In genomic region chr13:56593961-56594391, GRCm38 (mm10) we compare ENCODE assay signal across 10 mouse cellular contexts. TPM values are rescaled to one million over a fixed set of nuclear protein-coding genes. Genes with fewer than 3 reads are reported as not detected.
DNase-seq lines count a peak whose midpoint lies in the region; ATAC-seq and TF ChIP-seq lines count a peak whose summit lies in the region.
"Had no signal": no experiment of that assay in that cellular context is flagged by ENCODE, and none has a peak within 500 bp of the region (broad histone marks: within the 10 kb centered on the region; RNA-seq: fewer than 3 reads in every experiment).

No protein-coding gene starts in this region.

- H3K27ac ChIP-seq in hindbrain, embryonic 16.5 days (ENCODE audit: low read depth, low read length): no peak overlapping the region
- H3K27ac ChIP-seq in hindbrain, embryonic 11.5 days (ENCODE audit: low read depth, low read length): no peak overlapping the region
- peak overlapping the region; percentile 75 for H3K27ac ChIP-seq in heart, embryonic 15.5 days
- H3K27ac ChIP-seq in stomach, embryonic 15.5 days: peak overlapping the region; percentile 57
- H3K27ac ChIP-seq in thymus, adult 2 months (ENCODE audit: control insufficient read depth, insufficient read depth, low read length): no peak overlapping the region
- H3K27ac ChIP-seq: forebrain, embryonic 13.5 days; kidney, postnatal 0 days had no signal

- H3K4me3 ChIP-seq in hindbrain, embryonic 16.5 days (ENCODE audit: low read length): no peak overlapping the region
- no peak overlapping the region for H3K4me3 ChIP-seq in hindbrain, embryonic 11.5 days (ENCODE audit: low read depth, low read length)
- H3K4me3 ChIP-seq in heart, embryonic 15.5 days: no peak overlapping the region
- H3K4me3 ChIP-seq in stomach, embryonic 15.5 days (replicated peaks): no peak overlapping the region
- no peak overlapping the region for H3K4me3 ChIP-seq in thymus, adult 2 months (ENCODE audit: control insufficient read depth, insufficient read depth, low read length)
- H3K4me3 ChIP-seq: forebrain, embryonic 13.5 days had no signal

- H3K9me3 ChIP-seq in hindbrain, embryonic 16.5 days (ENCODE audit: control insufficient read depth, low read length): no peaks in the 10 kb centered on the region
- no peaks in the 10 kb centered on the region for H3K9me3 ChIP-seq in hindbrain, embryonic 11.5 days (ENCODE audit: control insufficient read depth, low read length)
- no peaks in the 10 kb centered on the region for H3K9me3 ChIP-seq in heart, embryonic 15.5 days (replicated peaks)
- no peaks in the 10 kb centered on the region for H3K9me3 ChIP-seq in stomach, embryonic 15.5 days
- H3K9me3 ChIP-seq: forebrain, embryonic 13.5 days had no signal

- H3K27me3 ChIP-seq in hindbrain, embryonic 16.5 days (replicated peaks; ENCODE audit: control insufficient read depth, insufficient read depth, low read length): no peaks in the 10 kb centered on the region
- no peaks in the 10 kb centered on the region for H3K27me3 ChIP-seq in hindbrain, embryonic 11.5 days (ENCODE audit: control insufficient read depth, insufficient read depth, low read length)
- H3K27me3 ChIP-seq in heart, embryonic 15.5 days: no peaks in the 10 kb centered on the region
- H3K27me3 ChIP-seq in stomach, embryonic 15.5 days (replicated peaks): no peaks in the 10 kb centered on the region
- no peaks in the 10 kb centered on the region for H3K27me3 ChIP-seq in thymus, adult 2 months (ENCODE audit: control insufficient read depth, insufficient read depth, low read length)
- H3K27me3 ChIP-seq: forebrain, embryonic 13.5 days had no signal

- TF ChIP-seq POLR2A in thymus, adult 2 months (IDR thresholded peaks at IDR 0.05; ENCODE audit: control insufficient read depth, extremely low read depth, insufficient read depth, low read length, poor library complexity): no peak

- no peak overlapping the region for H3K9ac ChIP-seq in hindbrain, embryonic 16.5 days (ENCODE audit: low read depth, low read length)
- no peak overlapping the region for H3K9ac ChIP-seq in hindbrain, embryonic 11.5 days (ENCODE audit: low read depth, low read length)
- no peak overlapping the region for H3K9ac ChIP-seq in heart, embryonic 15.5 days
- H3K9ac ChIP-seq in stomach, embryonic 15.5 days: no peak overlapping the region
- H3K9ac ChIP-seq: forebrain, embryonic 13.5 days had no signal

- 67% methylated on average over 7 of the region's 7 CpGs for WGBS in hindbrain, embryonic 16.5 days
- 83% methylated on average over 7 of the region's 7 CpGs for WGBS in hindbrain, embryonic 11.5 days
- 23% methylated on average over 7 of the region's 7 CpGs for WGBS in heart, embryonic 15.5 days
- 42% methylated on average over 7 of the region's 7 CpGs for WGBS in stomach, embryonic 15.5 days
- 95% methylated on average over 7 of the region's 7 CpGs for WGBS in thymus, adult 2 months

- ATAC-seq in hindbrain, embryonic 16.5 days: 0 out of 2 replicates have a peak, but pooled peaks have one; percentile 41
- ATAC-seq in hindbrain, embryonic 11.5 days (ENCODE audit: low FRiP score): no peak
- ATAC-seq in heart, embryonic 15.5 days (replicated peaks; ENCODE audit: insufficient number of reproducible peaks, insufficient read depth, low FRiP score, low read depth): peak; percentile 76
- peak; percentile 19; the same call in 1 of the 2 replicates for ATAC-seq in stomach, embryonic 15.5 days (ENCODE audit: insufficient read depth, low FRiP score, low read depth)
- ATAC-seq: forebrain, embryonic 13.5 days had no signal

- no peak for TF ChIP-seq CTCF in thymus, adult 2 months (IDR thresholded peaks at IDR 0.05; ENCODE audit: borderline replicate concordance, control insufficient read depth, extremely low read depth, insufficient read depth, low read length, poor library complexity)

- H3K4me1 ChIP-seq in hindbrain, embryonic 16.5 days (ENCODE audit: control insufficient read depth, insufficient read depth, low read depth, low read length): peaks cover 6% of the 10 kb centered on the region
- no peaks in the 10 kb centered on the region for H3K4me1 ChIP-seq in hindbrain, embryonic 11.5 days (replicated peaks; ENCODE audit: control insufficient read depth, insufficient read depth, low read length)
- peaks cover 84% of the 10 kb centered on the region for H3K4me1 ChIP-seq in heart, embryonic 15.5 days (replicated peaks)
- peaks cover 54% of the 10 kb centered on the region for H3K4me1 ChIP-seq in stomach, embryonic 15.5 days
- H3K4me1 ChIP-seq in thymus, adult 2 months (replicated peaks; ENCODE audit: control insufficient read depth, insufficient read depth, low read length): no peaks in the 10 kb centered on the region

- DNase-seq in hindbrain, embryonic 11.5 days (ENCODE audit: low spot score): no peak
- DNase-seq in right cerebral cortex, adult 2 months (ENCODE audit: low spot score in 2 of 2): peak; percentile 32 to 48
- DNase-seq in right cerebral cortex, postnatal 25 days: no peak
- DNase-seq in thymus, adult 2 months: no peak
- DNase-seq in thymus, postnatal 4 days: no peak

- no peak overlapping the region for H3K4me2 ChIP-seq in hindbrain, embryonic 16.5 days (ENCODE audit: low read length)
- no peak overlapping the region for H3K4me2 ChIP-seq in hindbrain, embryonic 11.5 days (replicated peaks; ENCODE audit: low read depth, low read length)
- peak overlapping the region; percentile 22; the same call in 1 of the 2 replicates for H3K4me2 ChIP-seq in heart, embryonic 15.5 days
- H3K4me2 ChIP-seq in stomach, embryonic 15.5 days: no peak overlapping the region
- H3K4me2 ChIP-seq: forebrain, embryonic 13.5 days had no signal

- H3K36me3 ChIP-seq in hindbrain, embryonic 16.5 days (ENCODE audit: control insufficient read depth, insufficient read depth, low read length): no peaks in the 10 kb centered on the region
- H3K36me3 ChIP-seq in hindbrain, embryonic 11.5 days (ENCODE audit: control insufficient read depth, insufficient read depth, low read length): no peaks in the 10 kb centered on the region
- H3K36me3 ChIP-seq in heart, embryonic 15.5 days: no peaks in the 10 kb centered on the region
- H3K36me3 ChIP-seq in stomach, embryonic 15.5 days: no peaks in the 10 kb centered on the region
- H3K36me3 ChIP-seq in thymus, adult 2 months (ENCODE audit: control insufficient read depth, insufficient read depth, low read length): no peaks in the 10 kb centered on the region

RNA-seq across cellular contexts. Expression of gene Tgfbi, which starts 15.3 kb away (rescaled TPM):
- 6.3 and 7.9 TPM in 2 replicates for polyA plus RNA-seq in hindbrain, embryonic 16.5 days (2015; fragmentation: Nextera tagmentation; extraction: Ambion mirVana)
- 40.0 and 48.4 TPM in 2 replicates for polyA plus RNA-seq in hindbrain, embryonic 11.5 days (2014; fragmentation: Nextera tagmentation; extraction: Ambion mirVana)
- polyA plus RNA-seq in heart, embryonic 15.5 days (2015; fragmentation: Nextera tagmentation; extraction: Ambion mirVana): 36.9 and 49.0 TPM in 2 replicates
- 158 and 165 TPM in 2 replicates for polyA plus RNA-seq in stomach, embryonic 15.5 days (2015; fragmentation: Nextera tagmentation; extraction: Ambion mirVana)
- 32.1 and 33.8 TPM in 2 replicates for polyA plus RNA-seq in thymus, adult 2 months (2012; rRNA removed)

RNA-seq across cellular contexts. Expression of gene Lect2, which starts 45.7 kb away (rescaled TPM):
- polyA plus RNA-seq in hindbrain, embryonic 16.5 days (2015; fragmentation: Nextera tagmentation; extraction: Ambion mirVana): not detected in 2 replicates
- polyA plus RNA-seq in hindbrain, embryonic 11.5 days (2014; fragmentation: Nextera tagmentation; extraction: Ambion mirVana): not detected in 2 replicates
- polyA plus RNA-seq in heart, embryonic 15.5 days (2015; fragmentation: Nextera tagmentation; extraction: Ambion mirVana): not detected in 2 replicates
- 6.6 and 9.4 TPM in 2 replicates for polyA plus RNA-seq in stomach, embryonic 15.5 days (2015; fragmentation: Nextera tagmentation; extraction: Ambion mirVana)
- 0.33 TPM in 1 of 2 replicates, not detected in the other for polyA plus RNA-seq in thymus, adult 2 months (2012; rRNA removed)
- polyA plus RNA-seq: forebrain, embryonic 13.5 days had no signal

Comparison
In these comparisons a context has a peak if more than half of its experiments do, and no peak if none do; other contexts are left out.
1. DNase-seq: peak in right cerebral cortex, adult 2 months (2 of 2); none in hindbrain, embryonic 11.5 days (single experiment), right cerebral cortex, postnatal 25 days (single experiment), thymus, adult 2 months (single experiment) and thymus, postnatal 4 days (single experiment).
2. H3K27ac ChIP-seq: peak in heart, embryonic 15.5 days (single experiment) and stomach, embryonic 15.5 days (single experiment); none in hindbrain, embryonic 16.5 days (single experiment), hindbrain, embryonic 11.5 days (single experiment) and thymus, adult 2 months (single experiment).